Mouse (Mus musculus) left cerebral cortex, postnatal 4 days (tissue): ENCODE data around the gene Sh2d7. TPM values are rescaled to one million over a fixed set of nuclear protein-coding genes. Genes with fewer than 3 reads are reported as not detected.

Experiments used
- DNase-seq: peaks from one replicate; pipeline ENCODE4 v3.0.0-alpha.2; 2022
- intact Hi-C: fragments of 180-260 bp; cut with DNase I; formaldehyde crosslinking; loops from one replicate; pipeline ENCODE4 v1.15.1; 2025
- total RNA-seq, 2 experiments: library from RNA; stranded (reverse); gene quantifications; 2 replicates each; pipeline ENCODE4 v1.2.3; 2021

Sh2d7 gene
- total RNA-seq = not detected

GRCm38 (mm10) chr9:54538684-54539083, at the start of gene Sh2d7:
Gene Sh2d7, plus strand, starts transcription at chr9:54538984.
- no peak for DNase-seq
- intact Hi-C loops = no loop called here

- DNase-seq = no peak
- intact Hi-C loops = no loop called here
These were observed 49.2 kb upstream of the Sh2d7 start for GRCm38 (mm10) chr9:54489599-54489998.

- no peak for DNase-seq
- intact Hi-C loops = no loop called here
These were observed 48.4 kb upstream of the Sh2d7 start for GRCm38 (mm10) chr9:54490431-54490830.

- no peak for DNase-seq
- intact Hi-C loops = no loop called here
These were observed 39.5 kb upstream of the Sh2d7 start for GRCm38 (mm10) chr9:54499291-54499690.

- intact Hi-C loops = no loop called here
- DNase-seq = no peak
These were observed 39.0 kb upstream of the Sh2d7 start for GRCm38 (mm10) chr9:54499791-54500190.

- DNase-seq = peak; percentile 61
- intact Hi-C loops = no loop called here
These were observed 37.8 kb upstream of the Sh2d7 start for GRCm38 (mm10) chr9:54500832-54501452.

- intact Hi-C loops = no loop called here
These were observed 37.2 kb upstream of the Sh2d7 start, which contains the start of gene Dmxl2 for GRCm38 (mm10) chr9:54501453-54502110. Gene Dmxl2, minus strand, starts transcription at chr9:54501626.

GRCm38 (mm10) chr9:54502111-54502495, 36.7 kb upstream of the Sh2d7 start:
- no peak for DNase-seq
- intact Hi-C loops = no loop called here

More at GRCm38 (mm10) chr9:54501453-54502110, 37.2 kb upstream of the Sh2d7 start, which contains the start of gene Dmxl2:
- peak; percentile 95 for DNase-seq

GRCm38 (mm10) chr9:54502873-54503272, 35.9 kb upstream of the Sh2d7 start:
- intact Hi-C loops = no loop called here
- DNase-seq = no peak

GRCm38 (mm10) chr9:54515991-54516390, 22.8 kb upstream of the Sh2d7 start:
- intact Hi-C loops = no loop called here

GRCm38 (mm10) chr9:54518921-54519320, 19.9 kb upstream of the Sh2d7 start:
- intact Hi-C loops = no loop called here
- no peak for DNase-seq

More at GRCm38 (mm10) chr9:54515991-54516390, 22.8 kb upstream of the Sh2d7 start:
- no peak for DNase-seq

GRCm38 (mm10) chr9:54520286-54520685, 18.5 kb upstream of the Sh2d7 start:
- DNase-seq = no peak
- intact Hi-C loops = no loop called here

GRCm38 (mm10) chr9:54527694-54528093, 11.1 kb upstream of the Sh2d7 start:
- no peak for DNase-seq
- intact Hi-C loops = no loop called here

GRCm38 (mm10) chr9:54529950-54530349, 8.8 kb upstream of the Sh2d7 start:
- no peak for DNase-seq
- intact Hi-C loops = no loop called here

GRCm38 (mm10) chr9:54530836-54531235, 7.9 kb upstream of the Sh2d7 start:
- intact Hi-C loops = no loop called here
- no peak for DNase-seq

GRCm38 (mm10) chr9:54531421-54531820, 7.4 kb upstream of the Sh2d7 start:
- intact Hi-C loops = no loop called here
- DNase-seq = no peak

- DNase-seq = peak; percentile 49
- intact Hi-C loops = no loop called here
These were observed 5.9 kb upstream of the Sh2d7 start for GRCm38 (mm10) chr9:54532926-54533325.

GRCm38 (mm10) chr9:54533975-54534374, 4.8 kb upstream of the Sh2d7 start:
- DNase-seq = peak; percentile 96
- intact Hi-C loops = no loop called here

- DNase-seq = peak; percentile 69
- intact Hi-C loops = no loop called here
These were observed 2.5 kb upstream of the Sh2d7 start for GRCm38 (mm10) chr9:54536236-54536635.

- intact Hi-C loops = no loop called here
- DNase-seq = peak; percentile 40
These were observed 1.8 kb upstream of the Sh2d7 start for GRCm38 (mm10) chr9:54537030-54537429.

- no peak for DNase-seq
- intact Hi-C loops = no loop called here
These were observed 1.3 kb upstream of the Sh2d7 start for GRCm38 (mm10) chr9:54537480-54537879.

- intact Hi-C loops = no loop called here
- no peak for DNase-seq
These were observed 540 bp upstream of the Sh2d7 start for GRCm38 (mm10) chr9:54538244-54538643.
